Mouse (Mus musculus): ENCODE data around the gene ccdc198.

DNA sequence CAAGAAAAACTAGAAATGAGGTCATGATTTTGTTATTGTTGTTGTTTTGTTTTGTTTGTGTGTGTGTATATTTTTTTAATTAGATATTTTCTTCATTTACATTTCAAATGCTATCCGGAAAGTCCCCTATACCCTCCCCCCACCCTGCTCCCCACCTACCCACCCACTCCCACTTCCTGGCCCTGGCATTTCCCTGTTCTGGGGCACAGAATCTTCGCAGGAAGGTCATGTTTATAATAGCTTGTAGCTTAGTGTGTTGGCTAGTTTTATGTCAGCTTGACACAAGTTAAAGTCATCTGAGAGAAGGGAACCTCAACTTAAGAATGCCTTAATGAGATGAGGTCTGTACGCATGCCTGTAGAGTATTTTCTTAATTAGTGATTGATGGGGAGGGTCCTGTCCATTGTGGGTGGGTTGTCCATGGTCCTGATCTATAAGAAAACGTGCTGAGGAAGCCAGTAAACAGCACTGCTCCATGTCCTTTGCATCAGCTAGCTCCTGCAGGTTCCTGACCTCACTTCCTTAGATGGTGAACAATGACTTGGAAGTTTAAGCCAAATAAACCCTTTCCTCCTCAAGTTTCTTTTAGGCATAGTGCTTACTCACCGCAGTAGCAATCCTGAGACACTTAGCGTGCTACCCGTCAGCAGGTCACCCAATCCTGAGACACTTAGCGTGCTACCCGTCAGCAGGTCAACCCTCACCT, 44.0 kb downstream of the ccdc198 start:
- no peak for TF ChIP-seq POLR2A (IDR thresholded peaks at IDR 0.05; ENCODE audit: low read depth, low read length)
- no peak for TF ChIP-seq CTCF (IDR thresholded peaks at IDR 0.05; ENCODE audit: extremely low read depth, insufficient read length, insufficient replicate concordance, low read depth, low read length)

Data from small intestine, adult 2 months (tissue).